Mouse (Mus musculus): ENCODE data around the gene Mat2b. TPM values are rescaled to one million over a fixed set of nuclear protein-coding genes. Genes with fewer than 3 reads are reported as not detected.

The Mat2b gene
- polyA plus RNA-seq, 1 experiment = 2.1 TPM

DNA sequence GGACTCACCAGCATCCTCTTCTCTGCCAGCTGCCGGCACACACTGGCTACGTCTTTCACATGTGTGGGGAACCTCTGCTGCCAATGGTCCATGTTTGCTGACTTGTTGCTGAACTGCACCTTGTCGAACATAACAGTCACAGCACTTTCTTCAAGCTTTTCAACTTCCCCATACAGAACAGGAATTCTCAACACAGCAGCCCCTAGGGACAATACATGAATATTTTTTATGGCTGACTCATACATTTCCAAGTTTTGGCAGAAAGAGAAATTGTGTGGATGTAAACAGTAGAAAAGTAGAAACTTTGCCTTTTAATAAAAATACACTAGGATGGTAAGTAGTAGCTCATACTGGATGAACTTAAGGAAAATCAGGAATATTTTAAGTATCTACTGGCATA is 12.5 kb downstream of the Mat2b start:
- Histone ChIP-seq H3K9me3 (ENCODE audit: control insufficient read depth, low read length) (peaks cover 2% of the 10 kb centered on the region; the same call in 1 of the 2 replicates), H3K4me3 (replicated peaks) (no peak overlapping the region), H3K27me3 (ENCODE audit: control insufficient read depth) (no peaks in the 10 kb centered on the region), H3K4me1 (ENCODE audit: control insufficient read depth) (no peaks in the 10 kb centered on the region), H3K36me3 (ENCODE audit: control insufficient read depth) (peaks cover 97% of the 10 kb centered on the region)
- no peak for TF ChIP-seq GATA1 (IDR thresholded peaks at IDR 0.05; ENCODE audit: low read length)
- TF ChIP-seq TAL1 (IDR thresholded peaks at IDR 0.05; ENCODE audit: low read length) = no peak

DNA sequence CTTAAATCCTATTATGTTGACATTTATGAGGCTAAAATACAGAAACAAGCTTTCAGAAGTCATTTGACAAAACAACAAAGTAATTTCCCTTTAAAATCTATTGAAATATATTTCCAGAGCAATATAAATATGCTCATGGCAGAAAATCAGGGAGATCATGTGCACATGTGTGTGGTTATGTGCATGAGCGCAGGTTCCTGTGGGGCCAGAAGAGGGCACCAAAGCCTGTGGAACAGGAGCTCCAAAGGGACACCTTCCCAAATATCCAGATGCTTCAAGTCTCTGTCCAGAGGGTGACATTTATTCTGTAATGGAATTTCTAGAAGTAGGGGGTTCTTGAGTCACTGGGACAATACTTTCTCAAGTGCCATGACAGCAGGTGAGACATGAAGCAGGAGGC is 17.8 kb downstream of the Mat2b start:
- H3K4me1 ChIP-seq (ENCODE audit: control insufficient read depth) = no peaks in the 10 kb centered on the region
- H3K27me3 ChIP-seq (ENCODE audit: control insufficient read depth) = no peaks in the 10 kb centered on the region
- H3K4me3 ChIP-seq (replicated peaks) = no peak overlapping the region
- peaks cover 49% of the 10 kb centered on the region for H3K36me3 ChIP-seq (ENCODE audit: control insufficient read depth)
- no peak for TF ChIP-seq TAL1 (IDR thresholded peaks at IDR 0.05; ENCODE audit: low read length)
- no peak for TF ChIP-seq GATA1 (IDR thresholded peaks at IDR 0.05; ENCODE audit: low read length)
- peaks cover 4% of the 10 kb centered on the region; the same call in 1 of the 2 replicates for H3K9me3 ChIP-seq (ENCODE audit: control insufficient read depth, low read length)

- Histone ChIP-seq H3K36me3 (ENCODE audit: control insufficient read depth) (peaks cover 31% of the 10 kb centered on the region), H3K4me1 (ENCODE audit: control insufficient read depth) (no peaks in the 10 kb centered on the region), H3K9me3 (ENCODE audit: control insufficient read depth, low read length) (peaks cover 4% of the 10 kb centered on the region; the same call in 1 of the 2 replicates), H3K27me3 (ENCODE audit: control insufficient read depth) (no peaks in the 10 kb centered on the region), H3K4me3 (replicated peaks) (no peak overlapping the region)
- no peak for TF ChIP-seq GATA1 (IDR thresholded peaks at IDR 0.05; ENCODE audit: low read length)
- TF ChIP-seq TAL1 (IDR thresholded peaks at IDR 0.05; ENCODE audit: low read length) = no peak
Measured at GRCm38 (mm10) chr11:40675014-40675730, 19.8 kb downstream of the Mat2b start.

DNA sequence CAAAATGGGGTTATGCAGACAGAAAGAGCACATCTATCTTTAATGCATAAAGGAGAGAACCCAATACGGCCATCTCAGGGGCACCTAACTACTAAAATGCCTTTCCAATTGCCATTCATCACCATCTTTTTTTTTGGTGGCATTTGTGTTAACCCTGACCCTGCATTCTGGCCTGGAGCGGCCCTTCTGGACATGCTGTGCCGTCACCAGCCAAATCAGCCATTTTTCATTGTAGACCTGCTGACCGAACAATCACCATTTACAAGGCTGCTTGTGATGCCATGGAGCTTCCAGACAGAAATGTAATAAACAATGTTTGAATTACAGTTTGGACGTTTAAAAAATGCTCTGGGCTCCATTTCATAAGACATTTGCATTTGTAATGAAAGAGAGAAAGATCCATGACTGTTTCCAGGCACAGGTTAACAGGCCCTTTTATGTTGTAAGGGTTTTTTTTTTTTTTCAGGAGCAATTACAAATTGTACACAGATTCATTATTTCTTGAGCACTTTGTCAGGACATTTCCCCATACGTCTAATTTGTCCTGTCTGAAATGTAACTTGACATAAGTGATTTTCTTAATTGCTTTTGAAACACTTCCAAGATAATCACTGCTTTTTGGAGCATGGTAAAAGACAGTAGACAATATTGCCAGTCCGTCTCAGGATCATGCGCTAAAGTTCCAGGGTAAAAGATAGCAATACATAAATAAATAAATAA is 45.1 kb downstream of the Mat2b start:
- no peaks in the 10 kb centered on the region for H3K27me3 ChIP-seq (ENCODE audit: control insufficient read depth)
- no peaks in the 10 kb centered on the region for H3K36me3 ChIP-seq (ENCODE audit: control insufficient read depth)
- peaks cover 2% of the 10 kb centered on the region; the same call in 1 of the 2 replicates for H3K9me3 ChIP-seq (ENCODE audit: control insufficient read depth, low read length)
- TF ChIP-seq TAL1 (IDR thresholded peaks at IDR 0.05; ENCODE audit: low read length) (no peak), GATA1 (IDR thresholded peaks at IDR 0.05; ENCODE audit: low read length) (no peak)
- H3K4me1 ChIP-seq (ENCODE audit: control insufficient read depth) = no peaks in the 10 kb centered on the region
- H3K4me3 ChIP-seq (replicated peaks) = no peak overlapping the region

DNA sequence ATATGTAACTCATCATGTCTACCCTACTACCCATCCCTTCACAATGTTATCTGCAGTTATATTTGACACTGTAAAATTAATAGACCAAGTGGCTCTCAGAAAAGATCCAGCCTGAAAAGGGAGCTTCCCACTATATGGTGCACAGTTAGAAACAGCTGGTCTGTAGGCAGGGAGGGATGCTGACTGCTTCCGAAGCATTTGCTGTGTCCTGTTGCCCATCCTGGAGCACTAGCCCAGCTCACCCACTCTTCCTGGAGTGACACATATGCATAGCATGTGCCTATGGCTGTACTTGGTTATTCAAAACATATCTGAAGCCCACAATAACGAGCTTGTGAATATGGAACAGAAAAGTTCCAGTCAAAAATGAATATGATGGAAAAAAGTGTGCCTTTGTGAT is 47.8 kb downstream of the Mat2b start:
- H3K36me3 ChIP-seq (ENCODE audit: control insufficient read depth) = no peaks in the 10 kb centered on the region
- H3K27me3 ChIP-seq (ENCODE audit: control insufficient read depth) = no peaks in the 10 kb centered on the region
- no peak overlapping the region for H3K4me3 ChIP-seq (replicated peaks)
- peaks cover 2% of the 10 kb centered on the region; the same call in 1 of the 2 replicates for H3K9me3 ChIP-seq (ENCODE audit: control insufficient read depth, low read length)
- no peaks in the 10 kb centered on the region for H3K4me1 ChIP-seq (ENCODE audit: control insufficient read depth)
- TF ChIP-seq TAL1 (IDR thresholded peaks at IDR 0.05; ENCODE audit: low read length) = no peak
- no peak for TF ChIP-seq GATA1 (IDR thresholded peaks at IDR 0.05; ENCODE audit: low read length)

Other genes starting within 250 kb of the Mat2b start
- gene Hmmr, start 38.2 kb upstream of the Mat2b start, polyA plus RNA-seq (2012) = 1.8 and 2.1 TPM in 2 replicates
- gene Nudcd2, start 38.5 kb upstream of the Mat2b start, polyA plus RNA-seq (2012) = 3.7 and 4.6 TPM in 2 replicates
- 0.62 and 0.64 TPM in 2 replicates for gene Ccng1, start 60.1 kb upstream of the Mat2b start, polyA plus RNA-seq (2012)